Mouse (Mus musculus) frontal cortex, postnatal 10 days (tissue): ENCODE measurements around the gene A330070K13Rik.

Experiments used
- DNase-seq, 2 experiments: peaks; one replicate each; pipeline ENCODE4 v3.0.0; 2022; ENCODE audit warnings: low spot score in 2 of 2, mixed read lengths in 1 of 2

Gene A330070K13Rik

DNA sequence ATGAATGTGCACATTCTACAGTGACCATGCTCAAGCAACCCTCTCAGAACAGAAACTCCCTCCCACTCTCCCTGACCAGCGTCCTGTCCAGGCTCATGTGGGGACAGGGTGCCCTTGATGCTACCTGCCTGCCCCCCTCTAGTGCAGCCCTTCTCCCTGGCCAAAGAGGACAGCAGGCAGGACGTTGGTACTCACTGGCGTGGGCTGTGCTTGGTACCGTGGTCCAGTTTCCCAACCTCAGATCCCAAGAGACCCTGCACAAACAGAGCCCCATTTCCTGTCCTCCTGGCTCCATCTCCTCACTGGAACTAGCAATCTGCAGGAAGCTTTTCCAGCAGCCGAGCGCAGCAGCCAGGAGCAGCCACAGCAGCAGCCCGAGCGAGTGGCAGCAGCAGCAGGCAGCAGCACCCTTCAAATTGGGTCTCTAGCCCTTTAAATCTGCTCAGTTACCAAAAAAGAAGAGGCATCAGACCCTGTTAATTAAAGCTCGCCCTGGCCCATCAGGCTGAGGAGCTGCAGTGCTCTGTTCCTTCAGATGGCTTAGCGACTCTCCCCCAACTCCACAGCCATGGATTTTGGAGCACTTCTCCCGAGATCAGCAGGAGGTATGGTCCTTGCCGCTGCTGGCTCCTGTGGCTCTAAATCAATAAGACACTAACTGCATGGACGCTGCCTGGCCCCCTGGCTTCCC, at the start of gene A330070K13Rik:
TSS of gene A330070K13Rik (minus strand) at position 410 of the 691 bp plus-strand sequence.
- DNase-seq: peak in 1 of 2 experiments; percentile 30

- peak; percentile 19 to 31 for DNase-seq
Observed at GRCm38 (mm10) chr5:130411516-130411915, 27.1 kb upstream of the A330070K13Rik start.

DNA sequence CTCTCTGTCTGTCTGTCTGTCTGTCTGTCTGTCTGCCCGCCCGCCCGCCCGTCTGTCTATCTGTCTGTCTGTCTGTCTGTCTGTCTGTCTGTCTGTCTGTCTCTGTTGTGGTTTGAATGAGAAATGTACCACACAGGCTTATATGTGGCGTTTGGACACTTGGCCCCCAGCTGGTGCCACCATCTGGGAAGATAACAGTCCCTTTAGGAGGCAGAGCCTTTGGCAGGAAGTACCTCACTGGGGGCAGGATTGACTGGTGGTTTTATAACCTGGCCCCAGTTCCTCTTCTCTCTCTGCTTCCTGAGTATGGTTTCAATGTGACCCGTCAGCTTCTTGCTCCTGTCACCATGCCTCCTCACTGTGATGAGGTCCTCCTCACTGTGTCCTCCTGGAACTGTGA, 25.3 kb upstream of the A330070K13Rik start:
- no peak for DNase-seq

DNA sequence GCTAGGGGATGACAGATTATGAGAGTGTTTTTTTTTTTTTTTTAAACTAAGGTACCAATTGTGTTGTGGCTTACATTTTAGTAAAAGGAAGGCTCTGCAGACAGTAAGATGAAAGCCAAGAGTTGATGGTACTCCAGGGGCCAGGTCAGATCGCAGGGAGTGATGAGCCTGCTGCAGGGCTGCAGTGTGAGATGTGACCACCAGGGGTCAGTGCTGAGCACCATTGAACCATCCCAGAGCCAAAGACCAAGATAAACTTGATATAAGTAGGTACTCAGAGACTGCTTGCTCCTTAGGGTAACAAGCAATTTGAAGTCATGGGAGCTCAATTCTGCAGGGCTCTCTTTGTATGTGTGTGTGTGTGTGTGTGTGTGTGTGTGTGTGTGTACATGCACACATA, 20.8 kb upstream of the A330070K13Rik start:
- DNase-seq: peak in 1 of 2 experiments; percentile 39

GRCm38 (mm10) chr5:130400136-130400917, 15.9 kb upstream of the A330070K13Rik start:
- no peak for DNase-seq

- no peak for DNase-seq
Observed at GRCm38 (mm10) chr5:130395142-130395541, 10.7 kb upstream of the A330070K13Rik start.

- DNase-seq: no peak
Observed at GRCm38 (mm10) chr5:130394386-130394785, 10.0 kb upstream of the A330070K13Rik start.

GRCm38 (mm10) chr5:130393618-130394355, 9.4 kb upstream of the A330070K13Rik start:
- DNase-seq: no peak

- no peak for DNase-seq
Observed at GRCm38 (mm10) chr5:130386418-130386817, 2.0 kb upstream of the A330070K13Rik start.

- DNase-seq: no peak
Observed at GRCm38 (mm10) chr5:130375411-130375810, 9.0 kb downstream of the A330070K13Rik start.

DNA sequence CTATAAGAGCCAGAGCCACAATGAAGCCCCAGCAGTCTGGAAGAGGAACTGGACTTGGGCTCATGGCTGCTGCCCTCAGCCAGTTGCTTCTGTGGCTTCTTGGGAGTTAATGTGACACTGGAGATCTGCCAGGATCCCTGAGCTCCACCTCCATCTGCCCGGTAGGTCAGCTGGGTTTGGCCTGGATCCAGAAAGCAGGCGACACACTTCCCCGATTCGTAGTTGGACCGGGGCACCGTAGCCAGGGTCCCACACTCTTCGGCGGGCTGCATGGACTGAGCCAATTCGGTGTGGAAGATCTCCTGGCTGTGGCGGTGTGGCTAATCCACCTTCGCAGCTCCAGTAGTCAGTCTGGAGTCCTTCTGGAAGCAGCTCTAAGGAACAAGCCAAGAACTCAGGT, 15.2 kb downstream of the A330070K13Rik start, which contains the start of gene Caln1:
TSS of gene Caln1 (plus strand) at position 219 of the 400 bp plus-strand sequence.
- DNase-seq: no peak

DNA sequence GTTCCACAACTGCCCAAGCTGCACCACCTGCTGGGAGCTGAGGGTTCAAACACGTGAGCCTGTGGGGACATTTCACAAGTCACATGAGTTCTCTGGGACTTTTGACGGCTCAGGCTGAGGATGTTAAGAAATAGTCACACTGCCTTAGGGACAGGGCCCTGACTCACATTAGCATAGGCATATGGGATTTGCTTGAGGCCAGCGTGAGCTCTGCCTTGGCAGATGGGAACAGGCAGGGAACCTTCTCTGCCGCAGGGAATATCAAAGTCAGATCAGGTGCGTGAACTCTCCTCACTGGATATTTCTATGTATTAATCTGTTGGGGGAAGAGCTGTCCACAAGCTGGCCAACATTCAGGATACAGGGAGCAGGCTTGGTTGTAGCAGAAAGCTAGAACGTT, 16.2 kb downstream of the A330070K13Rik start:
- DNase-seq: no peak

DNA sequence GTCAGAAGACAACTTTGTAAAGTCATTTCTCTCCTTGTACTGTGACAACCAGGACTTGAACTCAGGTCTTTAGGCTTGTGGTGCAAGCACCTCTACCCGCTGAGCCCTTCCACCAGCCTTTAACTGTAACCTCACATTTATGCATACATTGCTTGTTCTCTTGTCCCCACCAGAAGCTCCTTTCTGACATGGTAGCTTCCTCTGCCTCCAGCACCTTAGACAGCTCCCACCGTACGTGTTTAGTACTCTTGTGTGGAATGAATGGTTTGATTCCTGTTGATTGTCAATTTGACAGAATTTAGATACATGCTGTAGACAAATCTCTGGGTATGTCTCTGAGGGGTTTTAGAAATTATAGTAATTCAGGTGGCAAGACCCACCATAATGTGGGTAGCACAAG, 20.7 kb downstream of the A330070K13Rik start:
- DNase-seq: no peak

GRCm38 (mm10) chr5:130363111-130363510, 21.3 kb downstream of the A330070K13Rik start:
- no peak for DNase-seq

GRCm38 (mm10) chr5:130355223-130355622, 29.2 kb downstream of the A330070K13Rik start:
- DNase-seq: no peak

DNA sequence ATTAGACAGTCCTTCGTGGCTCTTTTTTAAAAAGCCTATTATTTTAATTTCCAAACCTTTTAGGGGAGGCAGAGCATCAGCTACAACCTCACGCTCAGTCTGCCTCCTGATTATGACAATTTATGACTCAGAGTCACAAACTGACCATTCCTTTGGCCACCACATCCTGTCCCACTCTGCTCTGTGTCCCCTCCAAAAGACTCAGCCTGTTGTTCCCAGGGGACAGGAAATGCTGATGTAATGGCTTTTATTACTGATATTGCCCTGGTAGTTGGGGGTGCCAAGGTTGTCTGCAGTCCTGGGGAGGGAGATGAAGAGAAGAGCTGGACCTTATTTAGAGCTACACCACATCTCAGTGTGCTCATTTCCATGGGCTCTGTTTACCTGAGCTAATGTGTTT, 38.6 kb downstream of the A330070K13Rik start:
- DNase-seq: no peak

- no peak for DNase-seq
Observed at GRCm38 (mm10) chr5:130344999-130345398, 39.4 kb downstream of the A330070K13Rik start.

GRCm38 (mm10) chr5:130340656-130341055, 43.8 kb downstream of the A330070K13Rik start:
- no peak for DNase-seq

DNA sequence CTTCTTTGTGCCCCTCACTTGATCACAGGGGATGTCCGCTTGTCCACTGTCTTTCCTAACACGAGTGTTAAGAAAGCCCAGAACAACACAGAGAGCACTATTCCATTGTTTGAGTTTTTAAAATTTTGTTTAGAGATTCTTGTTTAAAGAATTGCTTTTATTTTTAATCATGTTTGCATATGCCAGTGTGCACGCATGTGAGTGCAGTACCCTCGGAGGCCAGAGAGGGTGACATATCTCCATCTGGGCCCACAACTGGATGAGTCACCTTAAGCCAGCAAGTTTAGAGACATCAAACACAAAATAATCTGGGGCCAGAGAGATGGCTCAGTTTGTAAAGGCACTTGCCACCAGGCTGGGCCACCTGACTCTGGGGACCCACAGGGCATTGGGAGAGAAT, 49.0 kb downstream of the A330070K13Rik start:
- DNase-seq: no peak

DNA sequence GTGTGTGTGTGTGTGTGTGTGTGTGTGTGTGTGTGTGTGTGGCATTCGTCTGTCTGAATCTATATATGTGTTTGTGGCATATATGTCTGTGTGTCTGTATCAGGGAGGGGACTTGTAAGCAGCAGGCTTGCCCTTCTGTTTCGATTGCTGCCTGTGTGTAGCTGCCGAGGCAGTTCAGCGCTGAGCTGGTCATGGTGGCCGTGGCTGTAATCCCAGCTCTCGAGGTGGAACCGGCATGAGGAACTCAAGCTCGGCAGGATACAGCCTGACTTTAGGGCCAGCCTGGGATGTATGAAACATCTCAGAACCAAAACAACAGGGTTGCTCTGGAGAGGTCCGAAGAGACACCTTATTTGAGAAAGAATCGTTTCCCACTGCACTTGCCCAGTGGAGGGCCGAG, 50.5 kb downstream of the A330070K13Rik start:
- DNase-seq: no peak

DNA sequence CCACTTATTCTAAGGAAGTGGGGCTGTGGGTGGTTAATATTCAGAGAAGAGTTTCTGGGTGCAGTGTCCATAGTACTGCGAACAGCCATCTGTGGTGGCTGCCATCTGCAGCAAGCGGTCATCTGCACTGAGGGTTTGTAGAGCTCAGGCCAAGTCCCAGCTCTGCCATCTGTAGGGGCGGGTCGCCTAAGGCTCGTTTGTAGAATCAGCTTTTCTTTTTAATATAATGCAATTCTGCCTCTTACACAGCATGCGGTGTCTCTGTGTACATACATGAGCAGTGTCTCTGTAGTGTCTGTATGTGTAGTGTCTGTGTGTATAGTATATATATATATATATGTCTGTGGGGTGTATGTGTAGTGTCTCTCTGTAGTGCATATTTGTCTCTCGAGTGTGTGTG, 50.9 kb downstream of the A330070K13Rik start:
- DNase-seq: no peak

GRCm38 (mm10) chr5:130331206-130331605, 53.2 kb downstream of the A330070K13Rik start:
- DNase-seq: no peak
